Mouse (Mus musculus): ENCODE results near the gene Tgm2.

The Tgm2 gene

DNA sequence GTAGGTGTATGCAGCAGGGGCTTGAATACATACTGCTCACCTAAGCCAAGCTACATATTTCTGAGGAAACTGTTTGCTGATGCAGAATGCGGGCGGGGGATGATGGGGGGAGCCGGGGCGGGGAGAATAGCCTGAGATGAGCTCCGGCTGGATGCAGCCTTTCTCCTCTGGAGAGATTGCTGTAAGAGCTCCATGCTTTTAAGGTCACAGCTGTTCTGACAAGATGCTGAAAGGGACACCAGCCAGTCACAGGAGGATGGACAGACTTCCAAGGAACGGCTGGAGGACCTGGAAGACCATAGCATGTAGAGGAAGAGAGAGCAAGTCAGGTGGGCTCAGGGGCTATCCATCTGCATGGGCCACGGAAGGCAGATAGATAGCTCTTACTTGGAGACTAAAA is 51.9 kb downstream of the Tgm2 start:
- in situ Hi-C loops (cut with MboI; ENCODE audit: low pct_unique_long_range_greater_than_20kb in 1 of 2, low sequenced_read_pairs in 2 of 2, unreplicated experiment in 1 of 2) = no loop called here

DNA sequence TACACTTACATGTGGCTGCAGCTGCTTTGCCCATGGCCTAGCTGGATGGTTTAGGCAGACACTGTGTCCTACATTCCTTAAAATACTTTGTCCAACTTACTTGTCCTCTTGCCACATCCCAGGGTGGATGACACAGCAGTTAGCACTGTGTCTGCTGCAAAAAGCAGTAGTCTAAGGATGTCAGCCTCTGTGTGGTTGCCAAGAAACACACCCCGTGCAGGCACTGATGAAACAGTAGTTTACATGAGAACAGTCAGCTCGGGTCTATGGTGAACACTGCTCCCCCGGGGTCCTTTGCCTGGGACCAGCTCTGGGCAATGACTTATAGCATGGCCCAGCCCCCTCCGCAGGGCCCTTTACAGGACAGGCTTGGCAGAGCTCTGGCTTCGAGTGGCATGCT is 52.9 kb downstream of the Tgm2 start:
- in situ Hi-C loops (cut with MboI; ENCODE audit: low pct_unique_long_range_greater_than_20kb in 1 of 2, low sequenced_read_pairs in 2 of 2, unreplicated experiment in 1 of 2) = no loop called here

DNA sequence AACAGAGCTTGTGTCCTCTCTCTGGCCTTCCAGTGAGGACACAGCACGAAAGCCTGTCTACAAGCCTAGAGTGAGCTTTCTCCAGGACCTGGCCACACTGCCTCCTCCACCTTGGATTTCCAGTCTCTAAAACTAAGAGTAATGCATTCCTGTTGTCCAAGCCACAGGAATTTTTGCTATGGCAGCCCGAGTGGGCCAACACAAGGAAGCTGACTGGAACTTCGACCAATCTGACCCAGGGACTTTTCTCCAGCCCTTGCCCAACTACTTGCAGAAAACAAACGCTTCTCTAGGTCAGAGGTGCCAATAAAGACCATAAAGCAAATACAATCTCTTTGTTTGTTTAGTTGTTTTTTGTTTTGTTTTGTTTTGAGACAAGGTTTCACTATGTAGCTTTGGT is 56.1 kb downstream of the Tgm2 start:
- in situ Hi-C loops (cut with MboI; ENCODE audit: low pct_unique_long_range_greater_than_20kb in 1 of 2, low sequenced_read_pairs in 2 of 2, unreplicated experiment in 1 of 2) = no loop called here

DNA sequence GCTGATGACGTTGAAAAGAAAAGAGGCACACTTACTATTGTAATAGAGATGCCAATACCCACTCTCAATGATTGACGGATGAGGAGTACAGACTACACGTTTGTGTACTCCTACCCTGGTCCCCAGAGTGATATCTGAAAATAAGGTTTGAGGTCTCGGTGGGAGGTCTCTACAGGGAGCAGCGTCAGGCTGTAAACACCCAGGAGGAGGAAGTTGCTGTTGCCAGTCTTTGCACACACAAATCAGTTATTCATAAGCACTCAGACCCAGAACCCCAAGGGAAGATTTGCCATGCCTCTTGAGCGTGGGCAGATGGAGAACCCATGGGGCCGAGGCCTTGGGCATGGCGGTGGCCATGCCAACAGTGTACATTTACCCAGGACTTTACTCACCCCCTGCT is 61.8 kb downstream of the Tgm2 start:
- in situ Hi-C loops (cut with MboI; ENCODE audit: low pct_unique_long_range_greater_than_20kb in 1 of 2, low sequenced_read_pairs in 2 of 2, unreplicated experiment in 1 of 2) = no loop called here

DNA sequence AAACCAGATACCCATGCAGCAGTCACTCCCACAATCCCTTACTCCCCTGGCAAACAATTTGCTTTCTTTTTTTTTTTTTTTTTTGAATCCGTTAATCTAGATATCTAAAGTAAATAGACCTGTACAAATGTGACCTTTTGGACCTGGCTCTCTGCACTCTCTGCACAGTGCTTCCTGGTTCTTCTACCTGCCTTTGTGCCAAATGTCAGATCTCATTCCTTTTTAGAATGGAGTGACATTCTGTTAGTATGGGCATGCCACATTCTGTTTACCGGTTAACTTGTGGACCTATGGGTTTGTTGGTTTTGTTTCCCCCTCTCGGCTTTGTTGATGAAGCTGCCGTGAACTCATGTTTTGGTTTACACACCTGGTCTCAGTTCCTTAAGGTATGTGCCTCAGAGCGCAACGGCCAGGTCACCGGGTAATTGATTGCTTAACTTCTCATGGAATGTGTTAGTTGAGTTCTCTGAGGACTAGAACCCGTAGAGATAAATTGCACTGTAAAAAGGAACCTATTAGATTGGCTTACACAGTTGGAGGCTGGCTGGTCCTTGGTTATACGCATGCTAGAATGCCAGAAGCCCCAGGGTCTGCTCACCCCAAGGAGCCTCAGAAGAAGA is 65.5 kb downstream of the Tgm2 start:
- in situ Hi-C loops (cut with MboI; ENCODE audit: low pct_unique_long_range_greater_than_20kb in 1 of 2, low sequenced_read_pairs in 2 of 2, unreplicated experiment in 1 of 2) = no loop called here

DNA sequence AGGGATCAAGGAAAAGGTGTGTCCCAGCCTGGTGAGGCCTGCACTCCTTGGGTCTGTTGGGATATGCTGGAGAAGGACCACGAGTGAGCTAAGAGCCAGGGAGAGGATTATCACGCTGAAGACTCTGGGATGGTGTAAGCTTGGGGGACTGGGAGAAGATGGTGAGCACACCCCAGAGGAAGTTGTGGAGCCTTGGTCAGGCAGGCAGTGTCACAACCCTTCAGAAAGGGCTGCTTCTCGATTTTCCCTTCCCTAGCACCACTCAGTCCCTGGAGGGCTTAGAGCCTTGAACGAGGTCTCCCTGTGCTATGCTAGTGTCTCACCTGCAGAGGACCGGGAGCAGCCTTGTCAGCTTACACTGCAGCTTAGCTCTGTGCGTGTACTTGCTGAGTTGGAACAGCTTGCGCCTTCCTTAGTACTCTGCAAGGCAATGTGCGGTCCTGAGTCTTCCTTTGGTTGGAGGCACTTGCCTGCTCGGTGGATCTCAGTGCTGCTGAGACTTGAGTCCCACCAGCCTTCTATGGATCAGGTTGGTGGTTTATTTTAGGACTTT is 66.3 kb downstream of the Tgm2 start:
- in situ Hi-C loops (cut with MboI; ENCODE audit: low pct_unique_long_range_greater_than_20kb in 1 of 2, low sequenced_read_pairs in 2 of 2, unreplicated experiment in 1 of 2) = no loop called here

DNA sequence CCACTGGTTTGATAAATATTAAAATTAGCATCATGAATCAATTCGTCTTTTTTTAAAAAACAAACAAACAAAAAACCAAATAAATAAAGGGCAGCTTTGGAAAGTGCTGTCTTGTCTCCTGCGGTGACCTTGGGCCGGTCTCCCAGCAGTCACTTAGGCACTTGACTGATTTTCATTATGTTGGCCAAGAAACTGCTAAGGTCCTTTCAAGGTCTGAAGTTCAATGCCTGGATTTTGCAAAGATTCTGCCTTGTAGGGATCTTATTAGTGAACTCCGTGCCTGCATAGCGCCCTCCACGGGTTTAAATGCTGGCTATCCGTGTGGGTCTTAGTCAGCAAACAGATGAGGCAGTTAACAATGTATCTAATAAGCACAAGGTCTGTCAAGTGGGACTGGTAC is 67.3 kb downstream of the Tgm2 start:
- in situ Hi-C loops (cut with MboI; ENCODE audit: low pct_unique_long_range_greater_than_20kb in 1 of 2, low sequenced_read_pairs in 2 of 2, unreplicated experiment in 1 of 2) = no loop called here

DNA sequence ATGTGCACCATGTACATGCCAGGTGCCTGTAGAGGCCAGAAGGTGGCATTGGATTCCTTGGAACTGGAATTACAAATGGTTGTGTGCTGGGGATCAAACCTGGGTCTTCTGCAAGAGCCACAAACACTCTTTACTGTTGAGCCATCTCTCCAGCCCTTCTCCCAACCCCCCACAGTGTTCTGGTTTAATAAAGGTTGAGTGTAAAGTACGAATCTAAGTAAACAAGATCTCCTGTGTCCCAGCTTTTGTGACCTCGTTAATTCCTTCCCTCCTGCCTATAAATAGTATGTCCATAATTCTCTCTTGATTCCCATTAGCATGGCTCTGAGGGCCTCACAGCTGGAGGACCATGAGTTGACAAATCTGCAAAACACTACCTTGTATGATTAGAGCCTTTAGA is 68.3 kb downstream of the Tgm2 start:
- in situ Hi-C loops (cut with MboI; ENCODE audit: low pct_unique_long_range_greater_than_20kb in 1 of 2, low sequenced_read_pairs in 2 of 2, unreplicated experiment in 1 of 2) = no loop called here

DNA sequence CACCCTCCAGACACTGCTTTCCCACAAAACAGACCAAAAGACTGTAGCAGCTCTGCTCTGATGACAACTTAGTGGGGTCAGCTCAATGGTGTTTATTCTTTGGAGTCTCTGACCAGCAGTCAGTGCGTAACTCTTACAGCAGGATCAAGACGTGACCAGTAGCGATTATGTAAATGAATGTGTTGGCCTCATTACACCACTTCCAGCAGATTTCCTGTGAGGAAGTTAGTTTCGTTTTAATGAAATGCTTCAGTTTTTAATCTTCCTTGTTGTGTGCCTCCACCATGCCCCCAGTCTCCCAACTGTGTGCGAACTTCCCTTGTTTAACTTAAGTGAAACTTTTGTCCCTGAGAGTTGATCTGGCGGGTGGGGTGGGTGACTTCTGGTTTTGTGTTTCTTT is 69.5 kb downstream of the Tgm2 start:
- in situ Hi-C loops (cut with MboI; ENCODE audit: low pct_unique_long_range_greater_than_20kb in 1 of 2, low sequenced_read_pairs in 2 of 2, unreplicated experiment in 1 of 2) = no loop called here

DNA sequence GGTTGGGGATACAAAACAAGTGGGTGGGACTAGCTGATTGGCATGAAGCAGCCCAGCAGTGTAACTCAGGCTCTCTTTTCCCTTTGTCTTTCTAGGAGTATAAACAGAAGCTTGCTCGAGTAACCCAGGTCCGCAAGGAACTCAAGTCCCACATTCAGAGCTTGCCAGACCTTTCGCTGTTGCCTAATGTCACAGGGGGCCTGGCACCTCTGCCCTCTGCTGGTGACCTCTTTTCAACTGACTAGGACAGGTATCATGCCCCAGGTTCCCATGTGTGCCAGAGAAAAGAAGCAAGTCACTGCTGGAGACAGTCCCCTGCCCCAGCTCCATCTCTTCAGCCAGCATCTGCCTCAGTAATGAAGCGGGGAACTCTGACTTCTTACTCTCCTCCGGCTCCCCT is 71.4 kb downstream of the Tgm2 start:
- in situ Hi-C loops (cut with MboI; ENCODE audit: low pct_unique_long_range_greater_than_20kb in 1 of 2, low sequenced_read_pairs in 2 of 2, unreplicated experiment in 1 of 2) = no loop called here

DNA sequence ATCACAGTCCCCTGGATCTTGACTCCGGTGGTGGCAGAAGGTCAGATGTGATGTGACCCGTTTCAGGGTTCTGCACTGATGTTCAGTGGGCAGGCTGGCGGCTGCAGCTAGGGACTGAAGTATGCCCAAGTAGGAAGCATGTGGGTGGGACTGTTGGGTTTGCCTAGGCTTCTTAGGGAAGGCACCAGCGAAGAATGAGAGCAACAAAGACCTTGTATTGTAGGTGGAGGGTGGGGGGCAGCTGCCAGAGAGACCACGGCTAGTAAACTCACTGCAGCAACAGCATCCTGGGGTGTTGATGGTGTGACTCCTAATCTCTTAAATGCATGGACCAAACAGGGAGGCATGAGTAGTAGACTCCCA is 74.6 kb downstream of the Tgm2 start:
- in situ Hi-C loops (cut with MboI; ENCODE audit: low pct_unique_long_range_greater_than_20kb in 1 of 2, low sequenced_read_pairs in 2 of 2, unreplicated experiment in 1 of 2) = no loop called here

DNA sequence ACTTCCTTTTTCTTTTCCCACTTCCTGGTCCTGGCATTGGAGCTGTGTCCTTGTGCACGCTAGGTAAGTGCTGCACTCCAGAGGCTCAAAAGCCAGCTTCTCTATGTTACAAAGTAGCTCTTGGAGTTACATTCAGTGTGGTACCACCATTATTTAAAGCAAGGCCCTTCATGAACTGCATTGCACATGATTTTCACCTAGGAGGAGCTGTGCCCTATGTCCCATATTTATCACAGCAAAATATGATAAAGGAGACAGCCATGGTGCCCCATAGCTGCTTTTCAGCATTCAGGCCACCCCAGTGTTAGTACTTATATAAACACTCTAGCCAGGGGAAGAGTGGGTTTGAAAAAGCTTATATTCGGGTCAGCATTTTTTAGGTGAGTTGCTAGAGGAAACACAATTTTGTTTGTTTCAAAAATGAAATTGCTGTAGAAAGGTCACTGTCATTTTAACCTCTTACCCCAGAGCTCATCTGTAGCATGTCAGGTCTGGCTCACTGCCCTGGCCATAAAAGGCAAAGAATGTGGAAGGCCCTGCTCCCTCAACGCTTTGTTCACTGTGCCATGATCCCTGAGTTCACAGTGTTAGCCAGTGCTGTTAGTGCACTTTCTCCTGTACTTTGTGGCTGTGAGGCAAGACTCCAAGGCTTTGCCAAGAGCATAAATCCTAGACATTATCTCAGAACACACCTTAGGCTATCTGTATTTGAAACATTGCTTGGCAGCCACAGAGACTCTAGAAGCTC is 75.2 kb downstream of the Tgm2 start:
- in situ Hi-C loops (cut with MboI; ENCODE audit: low pct_unique_long_range_greater_than_20kb in 1 of 2, low sequenced_read_pairs in 2 of 2, unreplicated experiment in 1 of 2) = no loop called here

DNA sequence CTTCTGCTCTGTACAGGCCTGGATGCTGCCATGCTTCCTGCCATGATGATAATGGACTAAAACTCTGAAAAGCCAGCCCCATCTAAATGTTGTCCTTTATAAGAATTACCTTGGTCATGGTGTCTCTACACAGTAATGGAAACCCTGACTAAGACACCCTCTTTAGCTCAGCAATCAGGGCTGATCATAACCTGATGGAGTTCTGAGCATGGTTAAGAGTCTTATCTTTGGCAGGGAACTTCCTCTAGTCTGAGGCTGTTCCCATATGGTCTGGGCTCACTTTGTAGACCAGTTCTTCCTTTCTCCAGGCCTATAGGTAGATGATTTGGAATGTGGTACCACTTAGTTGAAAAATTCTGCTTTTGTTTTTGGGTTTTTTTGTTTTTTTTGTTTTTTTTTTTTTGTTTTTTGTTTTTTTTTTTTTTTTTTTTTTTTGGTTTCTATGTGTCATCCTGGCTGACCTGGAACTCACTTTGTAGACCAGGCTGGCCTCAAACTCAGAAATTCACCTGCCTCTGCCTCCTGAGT is 77.7 kb downstream of the Tgm2 start:
- in situ Hi-C loops (cut with MboI; ENCODE audit: low pct_unique_long_range_greater_than_20kb in 1 of 2, low sequenced_read_pairs in 2 of 2, unreplicated experiment in 1 of 2) = no loop called here

DNA sequence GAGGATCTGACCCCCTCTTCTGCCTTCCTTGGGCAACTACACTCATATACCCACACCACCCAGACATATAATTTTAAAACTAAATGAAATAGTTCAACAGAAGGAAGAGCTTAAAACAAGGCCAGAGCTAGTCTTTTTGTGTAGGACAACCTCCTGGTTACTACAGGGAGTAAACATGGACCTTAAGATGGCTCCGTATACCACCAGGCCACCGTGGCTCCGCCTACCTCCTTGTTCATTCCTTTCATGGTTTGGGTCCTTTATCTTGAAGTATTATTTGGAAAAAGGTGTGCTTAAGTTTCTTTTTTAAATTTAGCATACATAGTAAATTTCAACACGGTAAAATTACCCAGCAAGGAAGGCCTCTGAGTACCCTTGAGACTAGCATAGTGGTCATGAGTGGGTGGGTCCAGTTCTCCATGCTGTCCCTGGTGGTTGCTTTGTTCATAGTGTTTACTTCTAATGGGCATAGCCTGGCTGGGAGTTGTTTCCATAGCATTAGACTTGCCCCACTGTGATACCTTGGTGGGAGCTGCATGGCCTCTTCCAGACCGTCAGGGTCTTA is 78.9 kb downstream of the Tgm2 start:
- in situ Hi-C loops (cut with MboI; ENCODE audit: low pct_unique_long_range_greater_than_20kb in 1 of 2, low sequenced_read_pairs in 2 of 2, unreplicated experiment in 1 of 2) = no loop called here

DNA sequence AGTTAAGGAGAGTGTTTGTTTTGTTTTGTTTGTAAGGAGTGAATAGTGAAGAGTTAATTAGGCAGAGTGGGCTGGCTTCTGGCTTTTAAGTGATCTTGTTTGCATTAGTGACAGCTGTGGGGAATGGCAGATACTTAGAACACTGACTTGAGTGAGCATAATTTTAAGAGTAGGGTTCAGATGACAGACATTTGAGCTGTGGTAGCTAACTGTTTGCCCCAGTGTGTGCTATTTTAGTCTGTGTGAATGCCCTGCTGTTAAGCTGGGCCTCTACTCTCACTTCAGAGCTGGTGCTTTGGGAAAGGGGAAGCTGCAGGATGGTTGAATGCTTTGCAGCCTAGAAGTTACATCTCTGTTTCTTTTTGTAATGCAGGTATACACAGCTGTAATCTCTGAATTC is 79.8 kb downstream of the Tgm2 start:
- in situ Hi-C loops (cut with MboI; ENCODE audit: low pct_unique_long_range_greater_than_20kb in 1 of 2, low sequenced_read_pairs in 2 of 2, unreplicated experiment in 1 of 2) = no loop called here
